Mouse (Mus musculus) limb, embryonic 12.5 days (tissue): ENCODE measurements around the gene Cyp20a1. TPM values are rescaled to one million over a fixed set of nuclear protein-coding genes. Genes with fewer than 3 reads are reported as not detected.

ENCODE experiments used
- polyA plus RNA-seq: library from polyadenylated mRNA; unstranded; fragments of >200 nt; fragmentation: Nextera tagmentation; extraction: Ambion mirVana; gene quantifications from 2 replicates; pipeline ENCODE4 v1.2.1, GENCODE M21; 2016

Gene Cyp20a1
- polyA plus RNA-seq, 1 experiment from 2014 or later: 23.9 TPM

Other genes with a start within 250 kb of the Cyp20a1 start
- 7.6 and 9.5 TPM in 2 replicates for gene Carf, start 245.1 kb upstream of the Cyp20a1 start, polyA plus RNA-seq
- 46.0 and 48.8 TPM in 2 replicates for gene Wdr12, start 244.7 kb upstream of the Cyp20a1 start, polyA plus RNA-seq
- gene Nbeal1, start 162.7 kb upstream of the Cyp20a1 start, polyA plus RNA-seq: 9.0 and 10.8 TPM in 2 replicates
- gene Abi2, start 66.3 kb downstream of the Cyp20a1 start, polyA plus RNA-seq: 30.8 and 33.3 TPM in 2 replicates
- gene Raph1, start 223.8 kb downstream of the Cyp20a1 start, polyA plus RNA-seq: 21.0 and 22.0 TPM in 2 replicates